Comparison of ENCODE assay signal across 9 mouse cellular contexts in genomic region chr8:77367091-77367490, GRCm38 (mm10).
A peak's percentile ranks its signal among the peaks of the same experiment; 100 is the strongest.
DNase-seq lines count a peak whose midpoint lies in the region; ATAC-seq lines count a peak whose summit lies in the region.
"Had no signal": no experiment of that assay in that cellular context is flagged by ENCODE, and none has a peak within 500 bp of the region (broad histone marks: within the 10 kb centered on the region; RNA-seq: fewer than 3 reads in every experiment).

No protein-coding gene starts in this region.

- no peak overlapping the region for H3K27ac ChIP-seq in embryonic facial prominence, embryonic 14.5 days (replicated peaks; ENCODE audit: low read depth, low read length)
- H3K27ac ChIP-seq: limb, embryonic 15.5 days had no signal

- H3K36me3 ChIP-seq in embryonic facial prominence, embryonic 14.5 days (ENCODE audit: control insufficient read depth, insufficient read depth, low read length): 0 out of 2 replicates have a peak, but pooled peaks cover 5% of the 10 kb centered on the region

- no peak overlapping the region for H3K9ac ChIP-seq in embryonic facial prominence, embryonic 14.5 days (ENCODE audit: low read depth, low read length)
- H3K9ac ChIP-seq: limb, embryonic 15.5 days had no signal

- ATAC-seq in embryonic facial prominence, embryonic 14.5 days (ENCODE audit: low read depth): no peak

- DNase-seq in adrenal gland, postnatal 10 days: peak; percentile 18
- DNase-seq in adrenal gland, adult 2 months: no peak
- DNase-seq in layer of hippocampus, adult 9-11 months: peak; percentile 29
- DNase-seq in layer of hippocampus, adult 18-20 months (ENCODE audit: low spot score in 2 of 2): no peak
- DNase-seq in embryonic facial prominence, embryonic 14.5 days (ENCODE audit: low spot score): peak; percentile 51
- DNase-seq in retina, embryonic 14.5 days (ENCODE audit: low spot score): peak; percentile 63
- no peak for DNase-seq in right cerebral cortex, postnatal 14 days
- no peak for DNase-seq in adrenal gland, adult 8-10 months

- H3K9me3 ChIP-seq in embryonic facial prominence, embryonic 14.5 days (ENCODE audit: control insufficient read depth, low read length): no peaks in the 10 kb centered on the region
- H3K9me3 ChIP-seq: limb, embryonic 15.5 days had no signal

- no peak overlapping the region for H3K4me2 ChIP-seq in embryonic facial prominence, embryonic 14.5 days (ENCODE audit: low read depth, low read length)
- H3K4me2 ChIP-seq: limb, embryonic 15.5 days had no signal

- no peak overlapping the region for H3K4me3 ChIP-seq in embryonic facial prominence, embryonic 14.5 days (ENCODE audit: low read depth, low read length)
- H3K4me3 ChIP-seq: limb, embryonic 15.5 days had no signal

- peaks cover 16% of the 10 kb centered on the region; the same call in 1 of the 2 replicates for H3K4me1 ChIP-seq in embryonic facial prominence, embryonic 14.5 days (ENCODE audit: control insufficient read depth, insufficient read depth, low read length)

- H3K27me3 ChIP-seq in embryonic facial prominence, embryonic 14.5 days (replicated peaks; ENCODE audit: control insufficient read depth, insufficient read depth, low read length): no peaks in the 10 kb centered on the region
- H3K27me3 ChIP-seq: limb, embryonic 15.5 days had no signal

- 61% methylated on average over 3 of the region's 3 CpGs for WGBS in embryonic facial prominence, embryonic 14.5 days

Comparison
In these comparisons a context has a peak if more than half of its experiments do, and no peak if none do; other contexts are left out.
1. DNase-seq: peak in adrenal gland, postnatal 10 days (single experiment), layer of hippocampus, adult 9-11 months (single experiment), embryonic facial prominence, embryonic 14.5 days (single experiment) and retina, embryonic 14.5 days (single experiment); none in adrenal gland, adult 2 months (single experiment), layer of hippocampus, adult 18-20 months (0 of 2), right cerebral cortex, postnatal 14 days (single experiment) and adrenal gland, adult 8-10 months (single experiment).